Mouse (Mus musculus) forebrain, embryonic 14.5 days (tissue): ENCODE measurements at regions not wholly inside any gene's neighbourhood (a gene's known extent, or its start where the extent isn't known, plus 50 kb on each side); places are given as distances from the start of the nearest gene placed in this dataset.

Source experiments
- ATAC-seq: fragments of 200-750 bp; cut with Nextera tagmentation; 2 replicates; pipeline ENCODE4 v1.8.0; 2017; ENCODE audit warnings: mild to moderate bottlenecking, moderate library complexity
- DNase-seq: peaks from one replicate; pipeline ENCODE4 v3.0.0-alpha.2; 2015; ENCODE audit warnings: low spot score
- H3K27ac ChIP-seq: fragments of 300-500 bp; sonication (generic); 2 replicates; pipeline ENCODE4 v1.5.1; 2014; ENCODE audit warnings: low read depth, mild to moderate bottlenecking, control low read depth, low read length, moderate library complexity
- H3K27me3 ChIP-seq: fragments of 300-500 bp; sonication (generic); replicated peaks from 2 replicates; pipeline ENCODE4 v1.6.1; 2014; ENCODE audit warnings: low read length, control low read depth, mixed read lengths; ENCODE audit not compliant: control insufficient read depth, insufficient read depth
- H3K36me3 ChIP-seq: fragments of 300-500 bp; sonication (generic); 2 replicates; pipeline ENCODE4 v1.6.1; 2014; ENCODE audit warnings: low read length, control low read depth; ENCODE audit not compliant: control insufficient read depth, insufficient read depth
- H3K4me1 ChIP-seq: fragments of 300-500 bp; sonication (generic); 2 replicates; pipeline ENCODE4 v1.6.1; 2014; ENCODE audit warnings: antibody characterized with exemption, low read length, control low read depth; ENCODE audit not compliant: control insufficient read depth, insufficient read depth
- H3K4me2 ChIP-seq: fragments of 300-500 bp; sonication (generic); 2 replicates; pipeline ENCODE4 v1.6.1; 2014; ENCODE audit warnings: mild to moderate bottlenecking, control low read depth, low read length
- H3K4me3 ChIP-seq: fragments of 300-500 bp; sonication (generic); 2 replicates; pipeline ENCODE4 v1.5.1; 2014; ENCODE audit warnings: low read depth, low read length, control low read depth
- H3K9ac ChIP-seq: fragments of 300-500 bp; sonication (generic); 2 replicates; pipeline ENCODE4 v1.6.1; 2014; ENCODE audit warnings: mild to moderate bottlenecking, low read length, control low read depth, moderate library complexity
- H3K9me3 ChIP-seq: fragments of 300-500 bp; sonication (generic); replicated peaks from 2 replicates; pipeline ENCODE4 v1.6.1; 2016; ENCODE audit warnings: low read length, control low read depth, mixed read lengths; ENCODE audit not compliant: control insufficient read depth
- WGBS: fragments of 180-500 bp; shearing (Covaris S2); extraction: QIAGEN DNeasy Blood & Tissue Kit; methylation state at CpG from one replicate; pipeline ENCODE4 v1.1.7; 2014; 5-methylcytosine and 5-hydroxymethylcytosine counted together

- 95% methylated on average over 2 of the region's 2 CpGs for WGBS
- Histone ChIP-seq H3K36me3 (no peaks in the 10 kb centered on the region), H3K4me2 (no peak overlapping the region), H3K4me3 (no peak overlapping the region), H3K27me3 (no peaks in the 10 kb centered on the region), H3K27ac (no peak overlapping the region), H3K9ac (no peak overlapping the region), H3K9me3 (no peaks in the 10 kb centered on the region), H3K4me1 (peaks cover 2% of the 10 kb centered on the region; the same call in 1 of the 2 replicates)
- DNase-seq (no peak), ATAC-seq (no peak)
Observed at GRCm38 (mm10) chr14:25202312-25202711, 256.7 kb upstream of the Zmiz1 start.

GRCm38 (mm10) chr14:25204091-25204490, 254.9 kb upstream of the Zmiz1 start:
- Histone ChIP-seq H3K36me3 (no peaks in the 10 kb centered on the region), H3K27ac (no peak overlapping the region), H3K9me3 (no peaks in the 10 kb centered on the region), H3K27me3 (no peaks in the 10 kb centered on the region), H3K9ac (no peak overlapping the region), H3K4me3 (no peak overlapping the region), H3K4me2 (no peak overlapping the region), H3K4me1 (peaks cover 2% of the 10 kb centered on the region; the same call in 1 of the 2 replicates)
- ATAC-seq (no peak), DNase-seq (no peak)
- WGBS = 96% methylated on average over 5 of the region's 5 CpGs

DNA sequence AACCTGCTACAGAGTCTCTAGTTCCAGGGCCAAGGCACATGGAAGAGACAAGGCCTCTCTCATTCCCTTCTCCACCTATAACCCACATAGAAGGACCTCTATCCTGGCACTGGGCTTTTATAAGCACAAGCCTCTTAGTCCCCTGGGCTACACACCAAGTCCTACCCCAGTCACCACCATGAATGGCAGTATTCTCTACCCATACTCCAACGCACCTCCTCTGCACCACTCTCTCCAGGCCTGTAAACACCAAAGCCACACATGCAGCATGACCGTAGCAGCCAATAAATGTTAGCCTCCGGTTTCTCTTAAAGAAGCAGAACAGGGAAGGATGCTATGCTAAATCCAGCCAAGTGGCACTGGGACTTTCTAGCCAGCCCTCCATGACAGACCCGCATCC, 252.1 kb upstream of the Zmiz1 start:
- H3K9me3 ChIP-seq = no peaks in the 10 kb centered on the region
- no peak overlapping the region for H3K4me2 ChIP-seq
- H3K27me3 ChIP-seq = no peaks in the 10 kb centered on the region
- no peak overlapping the region for H3K9ac ChIP-seq
- H3K27ac ChIP-seq = no peak overlapping the region
- ATAC-seq (no peak), DNase-seq (no peak)
- H3K4me3 ChIP-seq = no peak overlapping the region
- no peaks in the 10 kb centered on the region for H3K36me3 ChIP-seq
- WGBS = 87% methylated on average over 4 of the region's 4 CpGs
- no peaks in the 10 kb centered on the region for H3K4me1 ChIP-seq

DNA sequence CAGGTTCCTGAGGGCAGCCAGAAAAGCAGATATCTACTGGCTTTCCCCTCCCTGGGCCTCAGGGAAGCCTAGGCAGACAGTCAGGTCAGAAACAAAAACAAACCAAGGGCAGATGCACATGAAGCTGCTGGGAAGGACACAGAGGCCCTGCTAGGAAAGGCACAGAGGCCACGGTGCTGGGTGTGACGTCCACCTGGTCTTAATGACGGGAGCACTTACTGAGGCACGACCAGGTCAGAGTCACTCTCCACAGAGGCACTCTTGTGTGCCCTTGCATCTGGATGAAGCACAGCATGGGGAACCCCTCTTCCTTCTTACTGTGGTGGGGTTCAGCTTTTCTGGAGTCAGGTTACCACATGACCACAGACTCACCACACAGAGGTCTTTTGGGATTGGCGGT, 251.6 kb upstream of the Zmiz1 start:
- Histone ChIP-seq H3K4me3 (no peak overlapping the region), H3K4me1 (no peaks in the 10 kb centered on the region), H3K4me2 (no peak overlapping the region), H3K27me3 (no peaks in the 10 kb centered on the region), H3K36me3 (no peaks in the 10 kb centered on the region), H3K9me3 (no peaks in the 10 kb centered on the region), H3K9ac (no peak overlapping the region), H3K27ac (no peak overlapping the region)
- ATAC-seq = no peak
- 91% methylated on average over 5 of the region's 5 CpGs for WGBS
- no peak for DNase-seq

GRCm38 (mm10) chr14:25208221-25209056, 250.5 kb upstream of the Zmiz1 start:
- H3K9ac ChIP-seq = no peak overlapping the region
- no peaks in the 10 kb centered on the region for H3K27me3 ChIP-seq
- H3K9me3 ChIP-seq = no peaks in the 10 kb centered on the region
- H3K4me2 ChIP-seq = no peak overlapping the region
- H3K4me1 ChIP-seq = no peaks in the 10 kb centered on the region
- H3K27ac ChIP-seq = no peak overlapping the region
- no peak for DNase-seq
- ATAC-seq = no peak
- H3K36me3 ChIP-seq = no peaks in the 10 kb centered on the region
- no peak overlapping the region for H3K4me3 ChIP-seq
- 65% methylated on average over 9 of the region's 9 CpGs for WGBS

DNA sequence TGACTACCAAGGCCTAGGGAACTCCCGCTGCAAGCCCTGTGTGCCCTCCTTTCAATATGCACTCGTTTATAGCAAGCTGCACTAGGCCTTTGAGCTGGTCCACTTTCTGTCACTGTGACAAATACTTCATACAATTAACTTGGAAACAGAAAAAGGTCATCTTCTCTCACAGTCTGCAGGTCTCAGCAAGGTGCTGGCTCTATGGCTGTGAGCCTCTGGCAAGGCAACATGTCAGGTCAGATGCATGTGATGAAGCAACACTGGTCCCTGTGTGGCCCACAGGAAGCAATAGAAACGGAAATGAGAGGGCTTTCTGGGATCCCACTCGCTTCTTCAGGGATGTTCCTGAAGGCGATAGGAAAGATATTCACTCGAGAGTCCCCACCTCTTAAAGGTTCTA, 245.9 kb upstream of the Zmiz1 start:
- DNase-seq (no peak), ATAC-seq (no peak)
- H3K4me2 ChIP-seq = no peak overlapping the region
- no peaks in the 10 kb centered on the region for H3K4me1 ChIP-seq
- H3K9ac ChIP-seq = no peak overlapping the region
- H3K4me3 ChIP-seq = no peak overlapping the region
- H3K27ac ChIP-seq = no peak overlapping the region
- no peaks in the 10 kb centered on the region for H3K36me3 ChIP-seq
- H3K9me3 ChIP-seq = no peaks in the 10 kb centered on the region
- H3K27me3 ChIP-seq = no peaks in the 10 kb centered on the region
- WGBS = 66% methylated on average over 6 of the region's 6 CpGs

- DNase-seq (no peak), ATAC-seq (no peak)
- no peak overlapping the region for H3K4me3 ChIP-seq
- no peak overlapping the region for H3K27ac ChIP-seq
- H3K4me2 ChIP-seq = no peak overlapping the region
- 24% methylated on average over 1 of the region's 1 CpGs for WGBS
- H3K36me3 ChIP-seq = no peaks in the 10 kb centered on the region
- peaks cover 29% of the 10 kb centered on the region for H3K4me1 ChIP-seq
- no peaks in the 10 kb centered on the region for H3K27me3 ChIP-seq
- H3K9ac ChIP-seq = no peak overlapping the region
- no peaks in the 10 kb centered on the region for H3K9me3 ChIP-seq
Observed at GRCm38 (mm10) chr14:25223091-25223490, 235.9 kb upstream of the Zmiz1 start.

- Histone ChIP-seq H3K4me3 (no peak overlapping the region), H3K4me2 (no peak overlapping the region), H3K9ac (no peak overlapping the region), H3K36me3 (no peaks in the 10 kb centered on the region), H3K27me3 (no peaks in the 10 kb centered on the region), H3K9me3 (no peaks in the 10 kb centered on the region), H3K27ac (peak overlapping the region; percentile 90; the same call in 1 of the 2 replicates), H3K4me1 (peaks cover 35% of the 10 kb centered on the region)
- ATAC-seq (no peak), DNase-seq (peak; percentile 37)
- WGBS = 56% methylated on average over 3 of the region's 3 CpGs
Observed at GRCm38 (mm10) chr14:25225214-25225613, 233.8 kb upstream of the Zmiz1 start.

- Histone ChIP-seq H3K4me3 (no peak overlapping the region), H3K9ac (peak overlapping the region; percentile 42), H3K27me3 (no peaks in the 10 kb centered on the region), H3K9me3 (no peaks in the 10 kb centered on the region), H3K36me3 (no peaks in the 10 kb centered on the region), H3K4me1 (peaks cover 35% of the 10 kb centered on the region), H3K4me2 (peak overlapping the region; percentile 20), H3K27ac (peak overlapping the region; percentile 90)
- peak; percentile 94 for DNase-seq
- peak; percentile 94 for ATAC-seq
- WGBS = 3% methylated on average over 11 of the region's 11 CpGs
Observed at GRCm38 (mm10) chr14:25226155-25226839, 232.7 kb upstream of the Zmiz1 start.
